Mouse (Mus musculus) midbrain, embryonic 12.5 days (tissue): ENCODE data around the gene Slc5a6. TPM values are rescaled to one million over a fixed set of nuclear protein-coding genes. Genes with fewer than 3 reads are reported as not detected.
"Not testable (repeated sequence)": the region's sequence is repeated elsewhere in the genome, so short reads cannot be mapped to it uniquely, and the experiment has no call there.

Experiments
- ATAC-seq: fragments of 200-750 bp; cut with Nextera tagmentation; 2 replicates; pipeline ENCODE4 v1.8.0; 2017; ENCODE audit warnings: low read depth, moderate TSS enrichment, moderate library complexity; ENCODE audit not compliant: low FRiP score
- H3K27ac ChIP-seq: fragments of 300-500 bp; sonication (generic); replicated peaks from 2 replicates; pipeline ENCODE4 v1.5.1; 2016; ENCODE audit warnings: mild to moderate bottlenecking
- H3K27me3 ChIP-seq: fragments of 300-500 bp; sonication (generic); 2 replicates; pipeline ENCODE4 v1.6.1; 2016; ENCODE audit warnings: mild to moderate bottlenecking
- H3K36me3 ChIP-seq: fragments of 300-500 bp; sonication (generic); 2 replicates; pipeline ENCODE4 v1.6.1; 2016
- H3K4me1 ChIP-seq: fragments of 300-500 bp; sonication (generic); 2 replicates; pipeline ENCODE4 v1.6.1; 2016
- H3K4me2 ChIP-seq: fragments of 300-500 bp; sonication (generic); replicated peaks from 2 replicates; pipeline ENCODE4 v1.6.1; 2016; ENCODE audit warnings: mild to moderate bottlenecking, moderate library complexity
- H3K4me3 ChIP-seq: fragments of 300-500 bp; sonication (generic); 2 replicates; pipeline ENCODE4 v1.5.1; 2016; ENCODE audit warnings: mild to moderate bottlenecking
- H3K9ac ChIP-seq: fragments of 300-500 bp; sonication (generic); replicated peaks from 2 replicates; pipeline ENCODE4 v1.6.1; 2016; ENCODE audit warnings: mild to moderate bottlenecking, moderate library complexity
- H3K9me3 ChIP-seq: fragments of 300-500 bp; sonication (generic); 2 replicates; pipeline ENCODE4 v1.6.1; 2016; ENCODE audit warnings: mild to moderate bottlenecking
- WGBS: fragments of 180-500 bp; shearing (Covaris S2); methylation state at CpG from one replicate; pipeline ENCODE4 v1.1.7; 2016; 5-methylcytosine and 5-hydroxymethylcytosine counted together
- polyA plus RNA-seq: library from polyadenylated mRNA; unstranded; fragments of >200 nt; fragmentation: Nextera tagmentation; extraction: Ambion mirVana; gene quantifications from 2 replicates; pipeline ENCODE4 v1.2.1, GENCODE M21; 2016

Slc5a6 gene
- polyA plus RNA-seq, 1 experiment from 2014 or later: 11.7 TPM

DNA sequence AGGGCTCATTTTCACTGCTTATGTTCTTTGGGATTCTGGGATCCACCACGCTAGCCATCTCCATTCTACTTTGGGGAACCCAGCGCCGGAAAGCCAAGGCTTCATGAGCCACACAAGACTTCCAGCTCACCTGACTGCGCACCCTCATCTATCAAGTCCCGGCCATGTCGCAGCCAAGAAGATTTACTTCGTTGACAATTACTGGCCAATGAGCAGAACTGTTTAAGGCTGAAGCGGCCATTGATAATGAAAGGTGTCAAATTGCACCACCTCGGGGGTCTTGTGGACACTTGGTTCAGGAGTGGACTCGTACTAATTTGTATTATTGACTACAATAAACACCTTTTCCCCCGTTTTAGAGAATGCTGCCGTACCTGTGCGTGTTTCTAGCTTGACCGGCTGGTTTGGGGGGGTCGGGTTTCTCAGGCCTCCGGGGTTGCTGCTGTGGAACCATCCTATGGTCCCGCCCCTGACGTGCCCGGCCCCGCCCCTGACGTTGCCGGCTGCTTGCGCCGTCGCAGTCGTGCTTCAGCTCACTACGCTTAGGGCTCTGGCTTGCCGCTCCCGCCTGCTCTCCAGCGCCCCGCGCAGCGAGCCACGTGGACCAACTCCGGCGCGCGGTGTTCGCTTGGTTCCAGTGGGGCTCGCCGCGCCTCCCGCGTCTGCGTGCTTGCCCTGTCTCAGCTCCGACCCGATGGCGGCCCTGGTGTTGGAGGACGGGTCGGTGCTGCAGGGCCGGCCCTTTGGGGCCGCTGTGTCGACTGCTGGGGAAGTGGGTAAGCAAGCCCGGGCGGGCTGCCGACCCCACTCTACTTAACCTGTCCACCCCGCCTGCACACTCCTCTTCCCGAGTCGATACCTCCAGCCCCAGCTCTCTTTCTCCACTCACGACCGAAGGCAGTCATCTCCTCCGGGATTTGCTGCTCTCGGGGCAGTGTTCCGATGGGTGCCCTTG, 5.8 kb upstream of the Slc5a6 start, which contains the start of gene Cad:
Gene Cad (plus strand): TSS at position 520 of the 955 bp plus-strand sequence.
- Histone ChIP-seq H3K27ac (peak within 1 kb of the TSS; percentile 69), H3K9ac (peak within 1 kb of the TSS; percentile 75), H3K36me3 (peaks cover 26% of the 10 kb centered on the region), H3K4me2 (peak within 1 kb of the TSS; percentile 85), H3K27me3 (no peaks in the 10 kb centered on the region), H3K4me3 (peak within 1 kb of the TSS; percentile 67), H3K4me1 (peaks cover 21% of the 10 kb centered on the region), H3K9me3 (no peaks in the 10 kb centered on the region)
- peak; percentile 98 for ATAC-seq
- WGBS: under 1% methylated on average over 55 of the region's 64 CpGs

GRCm38 (mm10) chr5:31053728-31054127, 5.0 kb upstream of the Slc5a6 start:
- WGBS: 59% methylated on average over 4 of the region's 4 CpGs
- peaks cover 23% of the 10 kb centered on the region for H3K4me1 ChIP-seq

GRCm38 (mm10) chr5:31050427-31050826, 1.7 kb upstream of the Slc5a6 start:
- no peaks in the 10 kb centered on the region for H3K9me3 ChIP-seq
- peaks cover 17% of the 10 kb centered on the region for H3K4me1 ChIP-seq
- no peak overlapping the region for H3K9ac ChIP-seq
- no peak overlapping the region for H3K27ac ChIP-seq
- ATAC-seq: no peak
- H3K27me3 ChIP-seq: no peaks in the 10 kb centered on the region
- peaks cover 7% of the 10 kb centered on the region; the same call in 1 of the 2 replicates for H3K36me3 ChIP-seq
- no peak overlapping the region for H3K4me3 ChIP-seq
- no peak overlapping the region for H3K4me2 ChIP-seq

More at GRCm38 (mm10) chr5:31053728-31054127, 5.0 kb upstream of the Slc5a6 start:
- H3K27me3 ChIP-seq, H3K9me3 ChIP-seq, ATAC-seq: not testable (repeated sequence)
- Histone ChIP-seq H3K4me2 (peak overlapping the region; percentile 85), H3K36me3 (peaks cover 18% of the 10 kb centered on the region), H3K27ac (peak overlapping the region; percentile 69), H3K9ac (peak overlapping the region; percentile 75; the same call in 1 of the 2 replicates), H3K4me3 (peak overlapping the region; percentile 67; the same call in 1 of the 2 replicates)

- Histone ChIP-seq H3K4me3 (peak within 1 kb of the TSS; percentile 56), H3K4me2 (peak within 1 kb of the TSS; percentile 79), H3K27ac (peak within 1 kb of the TSS; percentile 94), H3K27me3 (no peaks in the 10 kb centered on the region), H3K9me3 (no peaks in the 10 kb centered on the region), H3K9ac (peak within 1 kb of the TSS; percentile 85), H3K4me1 (peaks cover 8% of the 10 kb centered on the region; the same call in 1 of the 2 replicates), H3K36me3 (peaks cover 7% of the 10 kb centered on the region; the same call in 1 of the 2 replicates)
- under 1% methylated on average over 73 of the region's 73 CpGs for whole genome bisulfite sequencing
- ATAC-seq: peak; percentile 97
Measured at GRCm38 (mm10) chr5:31047848-31048762, 619 bp downstream of the Slc5a6 start, which contains the start of gene Atraid. TSS of gene Atraid (plus strand) at chr5:31048312.

GRCm38 (mm10) chr5:31047074-31047473, 1.6 kb downstream of the Slc5a6 start:
- Histone ChIP-seq H3K9ac (peak overlapping the region; percentile 85; the same call in 1 of the 2 replicates), H3K27ac (no peak overlapping the region)

GRCm38 (mm10) chr5:31046416-31046815, 2.3 kb downstream of the Slc5a6 start:
- no peak for ATAC-seq
- H3K4me3 ChIP-seq: no peak overlapping the region
- 91% methylated on average over 6 of the region's 6 CpGs for WGBS

More at GRCm38 (mm10) chr5:31047074-31047473, 1.6 kb downstream of the Slc5a6 start:
- Histone ChIP-seq H3K27me3 (no peaks in the 10 kb centered on the region), H3K4me1 (peaks cover 8% of the 10 kb centered on the region; the same call in 1 of the 2 replicates), H3K4me2 (peak overlapping the region; percentile 79), H3K36me3 (peaks cover 5% of the 10 kb centered on the region), H3K9me3 (no peaks in the 10 kb centered on the region), H3K4me3 (peak overlapping the region; percentile 56; the same call in 1 of the 2 replicates)
- no peak for ATAC-seq
- 90% methylated on average over 5 of the region's 5 CpGs for WGBS

GRCm38 (mm10) chr5:31038171-31038845, 10.4 kb downstream of the Slc5a6 start:
- no peak overlapping the region for H3K4me2 ChIP-seq
- H3K9me3 ChIP-seq: no peaks in the 10 kb centered on the region
- ATAC-seq: no peak
- no peaks in the 10 kb centered on the region for H3K4me1 ChIP-seq
- no peak overlapping the region for H3K27ac ChIP-seq
- H3K27me3 ChIP-seq: no peaks in the 10 kb centered on the region
- no peak overlapping the region for H3K4me3 ChIP-seq
- H3K36me3 ChIP-seq: peaks cover 42% of the 10 kb centered on the region
- H3K9ac ChIP-seq: no peak overlapping the region
- WGBS: 88% methylated on average over 7 of the region's 7 CpGs

More at GRCm38 (mm10) chr5:31046416-31046815, 2.3 kb downstream of the Slc5a6 start:
- no peaks in the 10 kb centered on the region for H3K9me3 ChIP-seq
- H3K4me2 ChIP-seq: no peak overlapping the region
- no peaks in the 10 kb centered on the region for H3K27me3 ChIP-seq
- peaks cover 8% of the 10 kb centered on the region; the same call in 1 of the 2 replicates for H3K4me1 ChIP-seq
- no peak overlapping the region for H3K9ac ChIP-seq
- H3K27ac ChIP-seq: no peak overlapping the region
- peaks cover 8% of the 10 kb centered on the region; the same call in 1 of the 2 replicates for H3K36me3 ChIP-seq

DNA sequence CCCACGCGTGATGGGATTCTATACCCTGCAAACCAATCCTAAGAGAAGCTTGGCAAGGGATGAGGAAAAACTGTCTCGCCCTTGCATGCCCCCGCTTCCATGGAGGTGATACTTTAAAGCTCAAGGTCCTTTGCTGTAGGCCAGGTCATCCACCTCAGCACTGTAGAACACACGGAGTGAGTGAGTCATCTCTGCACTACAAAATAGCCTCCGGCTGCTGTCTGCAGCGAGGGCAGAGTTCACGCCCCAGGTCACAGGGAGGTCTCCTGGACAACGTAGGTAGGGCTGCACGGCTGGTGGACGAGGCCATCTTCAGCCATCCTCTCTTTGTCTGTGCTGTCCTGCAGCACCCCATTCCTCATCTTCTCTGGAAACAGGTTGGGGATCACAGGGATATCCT, 12.2 kb downstream of the Slc5a6 start:
- not testable (repeated sequence) for H3K4me3 ChIP-seq, H3K27ac ChIP-seq, H3K4me2 ChIP-seq, H3K9ac ChIP-seq, H3K9me3 ChIP-seq, ATAC-seq, H3K27me3 ChIP-seq, H3K4me1 ChIP-seq
- H3K36me3 ChIP-seq: peaks cover 36% of the 10 kb centered on the region
- whole genome bisulfite sequencing: 84% methylated on average over 11 of the region's 11 CpGs

GRCm38 (mm10) chr5:31034669-31035068, 14.1 kb downstream of the Slc5a6 start:
- Histone ChIP-seq H3K27me3 (no peaks in the 10 kb centered on the region), H3K4me3 (no peak overlapping the region), H3K4me1 (no peaks in the 10 kb centered on the region), H3K9me3 (no peaks in the 10 kb centered on the region), H3K4me2 (no peak overlapping the region), H3K9ac (no peak overlapping the region), H3K27ac (no peak overlapping the region), H3K36me3 (peaks cover 18% of the 10 kb centered on the region)
- WGBS: 92% methylated on average over 6 of the region's 6 CpGs
- ATAC-seq: no peak

DNA sequence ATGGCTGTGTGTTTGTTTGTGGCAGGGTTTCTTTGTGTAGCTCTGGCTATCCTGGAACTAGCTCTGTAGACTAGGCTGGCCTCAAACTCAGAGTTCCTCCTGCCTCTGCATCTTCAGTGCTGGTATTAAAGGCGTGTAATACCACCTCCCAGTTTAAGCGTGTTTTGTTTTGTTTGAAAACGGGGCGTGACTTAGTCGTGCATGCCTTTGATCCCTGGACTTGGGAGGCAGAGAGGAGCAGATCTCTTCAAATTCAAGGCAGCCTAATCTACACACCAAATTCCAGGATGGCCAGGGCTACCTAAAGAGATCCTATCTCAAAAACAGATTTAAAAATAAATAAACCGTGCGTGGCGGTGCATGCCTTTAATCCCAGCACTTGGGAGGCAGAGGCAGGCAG, 17.2 kb downstream of the Slc5a6 start:
- H3K4me1 ChIP-seq: no peaks in the 10 kb centered on the region
- WGBS: 84% methylated on average over 8 of the region's 8 CpGs
- no peak for ATAC-seq
- peaks cover 6% of the 10 kb centered on the region; the same call in 1 of the 2 replicates for H3K36me3 ChIP-seq
- H3K4me2 ChIP-seq: no peak overlapping the region
- H3K4me3 ChIP-seq: no peak overlapping the region
- no peak overlapping the region for H3K9ac ChIP-seq
- H3K27ac ChIP-seq: no peak overlapping the region
- no peaks in the 10 kb centered on the region for H3K27me3 ChIP-seq
- H3K9me3 ChIP-seq: no peaks in the 10 kb centered on the region

DNA sequence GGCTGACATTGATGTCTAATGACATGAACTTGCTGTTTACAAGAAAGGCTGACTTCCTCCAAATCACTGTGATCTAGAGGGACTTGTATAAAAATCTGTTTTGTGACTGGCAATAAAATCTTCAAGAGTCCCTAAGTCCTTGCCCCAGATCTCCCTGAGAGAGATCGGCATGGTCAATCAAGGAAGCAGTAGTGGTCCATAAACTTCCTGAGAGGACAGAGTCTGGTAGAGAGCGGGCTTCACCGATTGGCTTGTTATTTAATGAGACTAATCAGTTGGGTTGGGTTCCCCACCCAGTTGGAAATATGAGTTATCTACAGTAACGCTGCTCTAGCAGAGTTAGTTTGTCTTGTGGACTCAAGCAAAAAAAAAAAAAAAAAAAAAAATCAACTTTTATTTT, 17.8 kb downstream of the Slc5a6 start:
- Histone ChIP-seq H3K4me3 (no peak overlapping the region), H3K9ac (no peak overlapping the region), H3K9me3 (no peaks in the 10 kb centered on the region), H3K27me3 (no peaks in the 10 kb centered on the region), H3K4me1 (no peaks in the 10 kb centered on the region), H3K4me2 (no peak overlapping the region), H3K27ac (no peak overlapping the region), H3K36me3 (peaks cover 2% of the 10 kb centered on the region; the same call in 1 of the 2 replicates)
- no peak for ATAC-seq
- WGBS: 89% methylated on average over 4 of the region's 4 CpGs
